Mouse (Mus musculus) gastrocnemius, postnatal 25 days (tissue): ENCODE measurements around the gene Tapt1. TPM values are rescaled to one million over a fixed set of nuclear protein-coding genes. Genes with fewer than 3 reads are reported as not detected.

ENCODE experiments used
- DNase-seq: peaks from one replicate; pipeline ENCODE4 v3.0.0; 2022
- total RNA-seq, 2 experiments: library from RNA; stranded (reverse); gene quantifications; 1 replicate in 1 of 2; 2 replicates in 1 of 2; pipeline ENCODE4 v1.2.3; 2021

Gene Tapt1
- total RNA-seq, 2 experiments from 2014 or later, result 29.9 to 33.9 TPM

- no peak for DNase-seq
These were observed 8.2 kb upstream of the Tapt1 start for GRCm38 (mm10) chr5:44234606-44235005.

DNA sequence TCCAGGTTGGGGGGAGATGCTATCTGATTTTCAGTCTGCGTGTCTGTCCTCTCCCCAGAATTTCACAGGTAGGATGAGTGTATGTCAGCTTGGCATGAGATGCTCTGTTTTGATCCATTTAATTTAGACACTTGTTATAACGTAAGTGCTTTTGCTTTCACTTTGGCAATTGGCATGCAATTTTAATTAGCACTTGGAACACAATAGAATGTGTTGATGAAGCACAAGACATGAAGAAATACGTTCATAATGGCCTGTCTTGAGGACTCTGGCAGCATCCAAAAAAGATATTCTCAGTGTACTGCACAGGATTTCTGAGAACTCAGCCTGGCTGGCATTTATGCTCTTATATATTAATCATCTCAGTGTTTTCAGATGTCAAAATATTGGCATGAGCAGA, 7.5 kb upstream of the Tapt1 start:
- no peak for DNase-seq

DNA sequence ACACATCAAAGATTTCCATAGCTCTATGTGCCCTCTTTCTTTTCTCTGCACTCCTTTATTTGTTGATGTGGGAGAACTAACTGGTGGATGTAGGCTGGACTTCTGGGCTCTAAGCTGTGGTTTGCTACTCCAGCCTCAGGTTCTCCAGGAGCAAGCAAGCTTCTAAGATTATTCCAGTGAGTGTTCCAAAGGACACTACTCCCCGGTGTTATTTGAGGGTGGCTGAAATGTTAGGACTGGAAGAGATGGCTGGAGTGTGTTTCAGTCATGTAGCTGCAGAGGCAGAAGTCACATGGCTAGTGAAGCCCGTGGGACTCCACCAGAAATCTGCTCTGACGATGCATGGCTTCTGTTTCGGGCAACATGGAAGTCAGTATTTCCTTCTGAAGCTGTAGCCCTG, 2.3 kb upstream of the Tapt1 start:
- no peak for DNase-seq

DNA sequence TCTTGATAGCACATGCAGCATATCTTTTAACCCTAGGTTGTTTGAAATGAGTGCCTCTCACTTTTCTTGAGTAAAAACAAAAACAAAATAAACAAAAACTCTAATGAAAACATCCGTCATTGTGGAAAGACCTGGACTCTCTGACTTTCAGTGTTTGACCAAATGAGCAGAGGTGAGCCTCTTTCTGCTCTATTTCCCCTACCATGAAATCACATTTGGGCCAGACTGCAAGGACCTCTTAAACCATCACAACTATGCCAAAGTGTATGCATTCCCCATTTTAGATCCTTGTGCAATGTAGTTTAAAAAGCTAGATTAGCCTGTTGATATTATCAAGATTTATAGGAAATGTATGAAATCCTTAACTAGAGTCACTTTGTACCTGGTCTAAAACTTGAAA, 1.9 kb upstream of the Tapt1 start:
- no peak for DNase-seq

DNA sequence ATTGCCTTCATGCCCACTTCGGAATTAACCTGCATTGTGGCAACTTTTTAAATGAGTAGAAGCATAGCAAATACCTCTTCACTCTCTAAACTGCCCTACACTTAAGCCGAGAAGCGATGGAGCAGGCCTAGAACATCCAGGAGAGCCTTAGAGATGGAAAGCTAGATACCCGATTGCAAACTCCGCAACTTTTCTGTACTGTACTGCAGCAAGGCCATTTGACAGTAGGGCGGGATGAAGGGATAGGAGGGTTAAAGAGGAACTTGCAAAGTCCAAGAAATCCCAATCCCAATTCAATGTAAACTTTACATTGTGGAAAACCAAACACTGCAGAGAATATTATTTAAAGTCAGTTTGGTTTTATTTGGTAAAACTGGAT, 1.0 kb upstream of the Tapt1 start:
- no peak for DNase-seq

DNA sequence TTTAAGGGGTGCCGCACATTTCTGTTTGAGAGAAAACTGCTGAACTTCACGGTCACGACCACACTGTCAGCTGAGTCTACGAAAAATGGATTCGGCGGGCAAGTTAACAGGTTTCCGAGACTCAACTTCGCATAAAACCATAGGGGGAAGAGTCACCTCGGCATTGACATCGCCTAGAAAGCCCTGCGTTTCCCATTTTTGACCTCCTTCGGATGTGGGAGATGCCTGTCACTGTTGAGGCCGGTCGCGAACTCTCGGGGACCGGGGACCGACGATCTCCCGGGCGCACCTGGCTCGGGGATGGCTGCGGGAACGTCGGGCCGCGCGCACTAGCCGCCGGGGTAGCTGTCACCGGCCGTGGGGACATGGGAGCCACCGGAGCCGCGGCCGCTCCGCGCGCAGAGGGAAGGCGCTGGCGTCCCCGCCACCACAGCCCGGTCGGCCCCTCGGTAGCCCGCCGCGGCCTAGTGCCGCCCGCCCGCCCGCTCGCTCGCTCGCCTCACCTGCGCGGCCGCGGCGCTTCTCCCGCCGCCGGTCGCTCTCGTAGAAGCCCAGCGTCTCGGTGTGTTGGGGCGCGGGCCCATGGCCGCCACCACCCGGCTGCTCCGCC, 410 bp downstream of the Tapt1 start:
- peak; percentile 41 for DNase-seq

GRCm38 (mm10) chr5:44224916-44225600, 1.4 kb downstream of the Tapt1 start:
- no peak for DNase-seq

DNA sequence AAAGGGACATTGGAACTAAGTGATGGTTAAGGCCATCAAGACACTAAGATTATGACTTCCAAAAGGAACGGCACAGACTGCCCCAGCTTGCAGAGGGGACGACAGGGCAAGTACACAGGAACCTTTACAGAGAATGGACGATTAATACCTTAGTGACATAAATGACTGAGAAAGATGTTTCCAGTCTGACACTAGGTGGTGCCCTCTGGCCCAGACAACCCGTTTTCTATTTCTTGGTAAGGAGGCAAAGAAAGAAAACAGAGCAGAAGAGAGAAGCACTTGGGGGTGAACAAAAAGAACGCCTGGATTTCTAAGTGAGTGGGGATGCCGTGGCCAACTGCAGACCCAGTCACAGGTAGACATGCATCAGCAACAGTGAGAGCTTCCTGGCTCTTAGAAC, 2.2 kb downstream of the Tapt1 start:
- no peak for DNase-seq

DNA sequence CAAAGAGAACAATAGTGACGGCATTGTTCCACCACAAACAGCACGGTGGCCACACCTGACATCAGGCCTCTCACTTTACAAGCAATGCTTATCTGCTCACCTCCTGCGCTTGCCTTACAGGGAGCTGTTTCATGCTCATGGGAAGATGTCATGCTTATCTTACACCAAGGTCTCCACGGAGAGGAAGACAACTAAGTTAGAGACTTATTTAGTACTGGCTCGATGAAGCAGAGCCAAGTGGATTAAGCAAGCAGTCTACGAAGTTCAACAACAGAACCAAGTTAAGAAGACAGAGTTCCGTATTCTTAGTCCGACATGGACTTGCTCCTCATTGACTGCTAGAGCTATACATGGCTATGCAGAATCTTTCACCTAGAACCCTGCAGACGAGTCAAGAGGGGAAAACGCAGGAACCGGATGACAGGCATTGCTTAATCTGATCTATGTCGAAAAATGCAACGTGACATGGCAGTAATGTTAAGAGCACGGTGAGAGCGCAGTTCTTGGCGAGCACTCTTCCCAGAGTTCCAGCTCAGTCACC, 3.0 kb downstream of the Tapt1 start:
- DNase-seq, result no peak

DNA sequence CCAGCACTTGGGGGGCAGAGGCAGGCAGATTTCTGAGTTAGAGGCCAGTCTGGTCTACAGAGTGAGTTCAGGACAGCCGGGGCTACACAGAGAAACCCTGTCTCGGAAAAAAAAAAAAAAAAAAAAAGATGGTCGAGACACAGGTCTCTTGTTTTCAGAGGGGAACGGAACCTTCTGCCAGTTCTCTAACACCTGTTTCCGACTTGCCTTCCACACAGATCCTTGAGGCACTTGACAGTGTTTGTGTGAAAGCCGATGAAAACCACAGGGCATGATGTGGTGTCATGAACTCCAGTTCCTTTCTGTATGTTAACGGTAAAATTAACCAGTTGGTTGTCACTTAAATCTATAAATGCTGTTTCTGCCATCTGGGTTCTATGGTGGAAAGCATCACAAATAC, 6.0 kb downstream of the Tapt1 start:
- DNase-seq, result no peak

GRCm38 (mm10) chr5:44219871-44220270, 6.6 kb downstream of the Tapt1 start:
- DNase-seq, result no peak

GRCm38 (mm10) chr5:44218483-44218882, 7.9 kb downstream of the Tapt1 start:
- DNase-seq, result no peak

DNA sequence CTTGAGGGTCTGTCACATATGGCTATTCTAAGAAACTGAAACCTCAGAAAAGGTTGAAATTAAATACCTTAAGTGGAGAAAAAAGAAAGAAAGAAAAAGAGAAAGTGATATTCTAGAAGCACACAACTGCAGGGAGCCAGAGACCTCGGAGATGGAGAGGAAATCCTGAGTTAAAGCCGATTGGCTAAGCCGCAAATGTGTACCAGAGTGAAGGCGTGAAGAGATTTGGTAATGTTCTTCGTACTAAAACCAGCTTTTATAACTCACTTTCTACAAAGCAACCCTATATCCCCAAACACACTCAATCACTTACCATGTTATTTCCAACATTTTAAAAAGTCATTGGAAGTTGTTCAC, 8.8 kb downstream of the Tapt1 start:
- DNase-seq, result no peak

DNA sequence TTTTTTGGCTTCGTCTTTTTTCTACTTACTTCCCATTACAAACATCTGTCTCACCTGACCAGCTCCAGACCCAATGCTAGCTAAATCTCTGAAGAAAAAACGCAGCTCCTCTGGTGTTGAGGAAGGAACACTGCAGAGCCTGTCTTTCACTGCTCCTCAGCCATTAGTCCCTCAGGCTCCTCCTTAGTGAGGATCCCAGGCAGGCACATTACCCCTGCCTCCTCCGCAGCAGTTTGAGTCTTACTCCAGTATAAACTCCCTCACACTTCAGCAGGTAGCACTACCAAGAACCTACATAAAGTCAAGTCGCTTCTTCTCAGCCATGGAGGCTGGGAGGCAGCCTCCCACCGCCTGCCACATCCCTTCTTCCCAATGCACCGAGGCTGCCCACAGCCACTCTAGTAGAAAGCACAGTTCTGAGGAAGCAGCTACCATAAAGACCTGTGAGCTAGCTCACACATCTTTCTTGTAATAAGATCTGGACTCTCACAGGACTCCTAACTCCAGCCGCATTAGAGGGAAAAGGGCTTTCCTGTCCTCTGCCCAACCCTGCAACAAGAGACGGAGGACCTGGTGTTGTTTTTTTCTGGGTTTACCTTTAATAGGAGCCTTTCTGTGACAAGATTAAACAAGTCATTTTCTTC, 9.3 kb downstream of the Tapt1 start:
- no peak for DNase-seq

DNA sequence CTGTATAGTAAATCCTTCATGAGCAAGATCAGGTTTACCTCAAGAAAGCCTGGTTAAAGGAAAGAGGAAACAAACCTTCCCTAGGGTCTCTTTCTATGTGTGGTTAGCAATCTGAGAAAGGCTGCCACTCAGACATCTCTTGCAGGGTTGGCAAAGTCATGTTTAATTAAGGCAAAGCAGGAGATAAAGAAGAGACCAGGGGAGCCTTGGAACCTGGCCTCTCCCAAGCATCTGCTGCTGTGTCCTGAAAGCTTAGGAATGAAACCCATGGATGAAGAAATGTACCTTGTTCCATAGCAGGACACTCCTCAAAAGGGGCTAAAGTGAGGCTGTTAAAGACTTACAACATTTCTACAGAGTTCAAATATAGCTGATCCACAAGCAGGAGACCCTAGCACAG, 11.3 kb downstream of the Tapt1 start:
- DNase-seq, result no peak

DNA sequence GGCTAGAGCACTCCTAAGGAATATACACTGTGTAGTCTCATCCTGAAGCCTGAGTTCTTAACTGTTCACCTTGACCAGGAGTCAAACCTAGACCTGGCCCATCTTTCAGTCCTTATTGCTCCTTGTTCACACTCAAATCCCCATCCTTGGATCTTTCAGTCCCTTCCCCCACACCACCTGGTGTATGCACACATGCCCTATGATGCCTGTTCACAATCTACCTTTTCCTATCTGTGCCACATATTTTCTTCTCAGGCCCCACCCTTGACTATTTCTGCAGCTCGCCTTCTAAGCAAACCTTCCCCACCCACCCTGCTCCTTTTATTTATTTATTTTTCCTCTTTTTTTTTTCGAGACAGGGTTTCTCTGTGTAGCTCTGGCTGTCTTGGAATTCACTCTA, 12.4 kb downstream of the Tapt1 start:
- no peak for DNase-seq

DNA sequence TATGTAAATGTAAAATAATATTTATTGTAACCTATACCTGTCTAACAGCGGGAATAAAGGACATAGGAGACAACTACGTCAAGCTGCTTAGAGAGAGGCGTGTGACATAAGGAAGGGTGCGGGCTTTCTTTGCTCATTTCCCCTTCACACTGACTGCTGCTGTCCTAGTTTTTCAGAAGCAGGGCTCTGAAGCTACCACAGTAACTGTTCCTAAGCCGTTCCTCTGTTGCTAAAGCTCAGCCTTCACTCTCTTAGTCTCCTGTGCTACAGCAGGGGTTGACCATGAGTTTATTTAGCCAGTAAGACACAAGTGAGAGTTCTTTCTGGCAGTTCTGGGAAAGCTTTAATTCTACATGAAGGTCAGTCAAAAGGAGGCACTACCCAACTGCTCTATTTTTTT, 13.0 kb downstream of the Tapt1 start:
- no peak for DNase-seq

DNA sequence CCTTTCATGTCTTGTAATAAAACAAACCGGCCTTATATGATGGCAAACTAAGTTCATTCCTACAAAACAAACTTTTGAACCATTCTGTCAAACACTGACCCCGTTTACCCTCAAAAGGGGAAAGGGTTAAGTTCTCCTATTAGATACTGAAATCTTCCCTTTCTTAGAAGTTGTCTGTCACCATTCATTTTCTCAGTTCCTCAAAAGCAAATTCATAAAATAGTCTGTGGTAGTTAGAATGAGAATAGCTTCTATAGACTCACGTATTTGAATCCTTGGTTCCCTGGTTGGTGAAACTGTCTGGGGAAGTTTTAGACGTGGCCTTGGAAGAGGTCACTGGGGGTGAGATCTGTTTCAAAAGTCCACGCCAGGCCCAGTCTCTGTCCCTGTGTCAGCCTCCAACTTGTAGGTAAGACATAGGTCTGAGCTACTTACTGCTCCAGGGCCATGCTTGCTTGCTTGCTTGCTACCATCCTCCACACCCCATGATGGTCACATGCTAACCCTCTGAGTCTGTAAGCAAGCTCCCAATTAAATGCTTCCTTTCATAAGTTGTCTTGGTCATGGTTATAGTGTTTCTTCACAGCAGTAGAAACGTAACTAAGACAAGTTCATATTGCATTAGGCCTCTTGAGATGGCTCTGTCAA, 14.5 kb downstream of the Tapt1 start:
- DNase-seq, result no peak

GRCm38 (mm10) chr5:44207286-44207685, 19.1 kb downstream of the Tapt1 start:
- DNase-seq, result no peak

- DNase-seq, result no peak
These were observed 19.8 kb downstream of the Tapt1 start for GRCm38 (mm10) chr5:44206651-44207050.

DNA sequence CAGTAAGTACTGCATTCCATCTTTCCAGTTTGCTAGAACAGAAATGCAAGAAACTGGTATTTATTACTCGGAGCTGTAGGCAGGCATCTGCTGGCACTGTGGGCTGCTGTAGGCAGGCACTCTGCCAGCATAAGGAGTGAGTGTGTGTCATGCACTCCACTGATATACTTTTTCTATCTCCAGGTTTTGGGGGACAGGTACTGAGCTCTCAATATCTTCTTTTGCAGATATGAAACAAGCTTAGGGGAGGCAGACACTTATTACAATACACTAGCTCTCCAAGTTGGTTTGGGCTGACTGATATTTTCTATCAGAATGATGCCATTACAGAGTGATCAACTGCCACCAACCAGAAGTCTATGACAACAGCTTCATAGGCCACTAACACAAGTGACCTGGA, 23.0 kb downstream of the Tapt1 start:
- DNase-seq, result no peak

DNA sequence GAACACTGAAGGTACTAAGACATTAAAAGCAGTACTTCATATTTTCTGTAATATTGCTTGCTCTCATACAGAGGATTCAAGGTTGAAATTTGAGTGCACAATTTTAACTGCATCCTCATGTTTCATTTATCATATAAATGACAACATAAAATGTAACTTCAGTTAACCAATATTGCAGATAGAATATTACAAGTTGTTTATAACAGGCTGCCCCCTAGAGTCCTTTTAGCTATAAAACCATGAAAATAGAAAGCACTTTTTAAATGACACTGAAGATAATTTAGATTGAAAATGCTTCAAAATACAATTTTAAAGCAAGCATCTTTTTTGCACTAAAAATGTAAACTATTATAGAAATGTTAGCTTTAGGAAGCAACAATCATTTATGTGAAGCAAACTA, 24.8 kb downstream of the Tapt1 start:
- DNase-seq, result no peak

DNA sequence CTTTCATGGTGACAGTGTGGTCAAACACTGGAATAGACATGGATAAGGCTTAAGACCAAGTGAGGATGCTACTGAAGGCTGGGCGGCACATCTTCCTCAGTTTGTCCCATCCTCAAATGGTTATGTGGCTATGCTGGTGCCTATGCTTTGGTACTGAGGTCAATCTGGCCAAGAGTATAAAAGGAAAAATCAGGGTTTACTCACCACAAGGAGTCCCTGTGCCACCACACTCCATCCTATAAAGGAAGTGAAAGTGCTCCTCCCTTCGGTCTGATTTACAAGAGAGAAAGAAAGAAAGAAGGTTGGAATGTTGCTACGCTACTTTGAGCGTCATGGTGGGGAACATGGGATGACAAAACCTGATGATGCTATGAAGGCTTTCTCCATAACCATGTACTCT, 27.3 kb downstream of the Tapt1 start:
- DNase-seq, result no peak
